Comparison of ENCODE assay signal across 12 mouse cellular contexts in the genomic region with DNA sequence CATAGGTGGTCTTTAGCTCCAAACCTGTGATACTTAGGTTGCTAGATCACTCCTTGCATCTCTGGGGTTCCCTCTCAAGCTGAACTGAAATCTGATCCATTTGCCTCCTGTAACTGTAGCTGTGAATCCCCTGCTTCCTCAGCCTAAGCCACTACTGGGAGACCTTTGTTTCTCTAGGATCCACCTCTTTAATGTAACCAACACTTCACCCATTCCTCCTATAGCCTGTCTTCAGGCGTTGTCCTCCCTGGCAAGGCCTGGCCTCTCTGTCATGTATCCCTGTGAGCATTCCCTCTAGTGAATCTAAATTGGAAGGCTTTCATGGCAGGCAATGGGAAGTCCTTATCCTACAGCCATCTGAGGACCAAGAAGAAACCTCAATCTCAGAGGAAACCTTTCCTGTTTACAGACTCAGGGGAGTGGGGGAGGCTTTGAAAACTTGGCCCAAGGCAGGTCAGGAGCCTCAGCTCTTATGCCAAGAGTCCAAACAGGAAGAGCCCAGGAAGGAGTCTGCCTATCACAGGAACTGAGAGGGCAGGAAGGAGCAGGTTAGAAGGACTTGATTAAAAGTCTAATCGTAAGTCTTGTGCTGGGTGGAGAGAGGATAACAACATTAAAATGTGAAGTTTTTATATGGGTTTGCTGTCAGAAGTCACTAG. TPM values are rescaled to one million over a fixed set of nuclear protein-coding genes. Genes with fewer than 3 reads are reported as not detected.
DNase-seq lines count a peak whose midpoint lies in the region; TF ChIP-seq lines count a peak whose summit lies in the region.
"Had no signal": no experiment of that assay in that cellular context is flagged by ENCODE, and none has a peak within 500 bp of the region (broad histone marks: within the 10 kb centered on the region; RNA-seq: fewer than 3 reads in every experiment).

No protein-coding gene starts in this region.

- DNase-seq in thymus, adult 2 months, result no peak
- no peak for DNase-seq in thymus, postnatal 36 days
- DNase-seq in heart, postnatal 14 days, result peak; percentile 38 to 42
- DNase-seq in liver, result peak; percentile 3
- DNase-seq in right cerebral cortex, adult 18-20 months, result no peak
- no peak for DNase-seq in layer of hippocampus, adult 18-20 months (ENCODE audit: low spot score in 2 of 2)
- DNase-seq in cerebellum, postnatal 10 days, result no peak
- no peak for DNase-seq in thymus, postnatal 25 days
- DNase-seq: cerebellum, adult 11 months; thymus, postnatal 14 days had no signal

- H3K36me3 ChIP-seq in thymus, adult 2 months (ENCODE audit: control insufficient read depth, insufficient read depth, low read length), result no peaks in the 10 kb centered on the region
- H3K36me3 ChIP-seq: limb, embryonic 15.5 days had no signal

- no peaks in the 10 kb centered on the region for H3K27me3 ChIP-seq in thymus, adult 2 months (ENCODE audit: control insufficient read depth, insufficient read depth, low read length)
- H3K27me3 ChIP-seq: limb, embryonic 15.5 days had no signal

- TF ChIP-seq CTCF in thymus, adult 2 months (IDR thresholded peaks at IDR 0.05; ENCODE audit: borderline replicate concordance, control insufficient read depth, extremely low read depth, insufficient read depth, low read length, poor library complexity), result no peak

- intact Hi-C loops in heart, postnatal 14 days (cut with DNase I), result no loop called here

- no peak for TF ChIP-seq POLR2A in thymus, adult 2 months (IDR thresholded peaks at IDR 0.05; ENCODE audit: control insufficient read depth, extremely low read depth, insufficient read depth, low read length, poor library complexity)

- H3K27ac ChIP-seq in thymus, adult 2 months (ENCODE audit: control insufficient read depth, insufficient read depth, low read length), result peak overlapping the region; percentile 22; the same call in 1 of the 2 replicates
- H3K27ac ChIP-seq: limb, embryonic 15.5 days had no signal

- H3K4me1 ChIP-seq in thymus, adult 2 months (replicated peaks; ENCODE audit: control insufficient read depth, insufficient read depth, low read length), result peaks cover 23% of the 10 kb centered on the region

- no peak overlapping the region for H3K4me3 ChIP-seq in thymus, adult 2 months (ENCODE audit: control insufficient read depth, insufficient read depth, low read length)
- H3K4me3 ChIP-seq: limb, embryonic 15.5 days had no signal

- WGBS in thymus, adult 2 months, result 64% methylated on average over 2 of the region's 2 CpGs

RNA-seq across cellular contexts. Expression of gene Nrp1, which starts 28.7 kb away (rescaled TPM):
- 18.4 and 18.9 TPM in 2 replicates for polyA plus RNA-seq in thymus, adult 2 months (2012; rRNA removed)
- total RNA-seq in heart, postnatal 14 days (2021), result 100 to 1,000 TPM; 128 to 131 TPM
- total RNA-seq in layer of hippocampus, adult 18-20 months (2021), result 10 to 100 TPM; 90.2 to 91.4 TPM
- total RNA-seq: MEL had no signal

Comparison
In these comparisons a context has a peak if more than half of its experiments do, and no peak if none do; other contexts are left out.
1. DNase-seq: peak in heart, postnatal 14 days (2 of 2) and liver (single experiment); none in thymus, adult 2 months (single experiment), thymus, postnatal 36 days (0 of 2), right cerebral cortex, adult 18-20 months (single experiment), layer of hippocampus, adult 18-20 months (0 of 2), cerebellum, postnatal 10 days (0 of 2) and thymus, postnatal 25 days (single experiment).